Mouse (Mus musculus) left cerebral cortex, postnatal 10 days (tissue): ENCODE measurements around the gene Krtap4-13. TPM values are rescaled to one million over a fixed set of nuclear protein-coding genes. Genes with fewer than 3 reads are reported as not detected.

Experiments
- total RNA-seq, 2 experiments: library from RNA; stranded (reverse); gene quantifications; 2 replicates each; pipeline ENCODE4 v1.2.3; 2021

The Krtap4-13 gene
- total RNA-seq, 2 experiments from 2014 or later = not detected

Other genes with a start within 250 kb of the Krtap4-13 start
- not detected for gene Krtap3-1, start 243.3 kb downstream of the Krtap4-13 start, total RNA-seq
- not detected for gene Krtap1-5, start 228.9 kb downstream of the Krtap4-13 start, total RNA-seq
- not detected for gene Krtap1-4, start 226.2 kb downstream of the Krtap4-13 start, total RNA-seq
- not detected for gene Krtap1-3, start 218.6 kb downstream of the Krtap4-13 start, total RNA-seq
- gene Krtap9-3, start 211.8 kb downstream of the Krtap4-13 start, total RNA-seq = not detected
- not detected for gene Gm11938, start 206.6 kb downstream of the Krtap4-13 start, total RNA-seq
- not detected for gene Gm11937, start 199.7 kb downstream of the Krtap4-13 start, total RNA-seq
- gene Krtap2-4, start 195.0 kb downstream of the Krtap4-13 start, total RNA-seq = not detected
- not detected for gene Gm11562, start 189.5 kb downstream of the Krtap4-13 start, total RNA-seq
- not detected for gene Krtap4-1, start 181.7 kb downstream of the Krtap4-13 start, total RNA-seq
- gene Krtap4-2, start 174.8 kb downstream of the Krtap4-13 start, total RNA-seq = not detected
- not detected for gene Krtap4-7, start 165.8 kb downstream of the Krtap4-13 start, total RNA-seq
- not detected for gene Gm11555, start 159.7 kb downstream of the Krtap4-13 start, total RNA-seq
- not detected for gene Gm11563, start 150.9 kb downstream of the Krtap4-13 start, total RNA-seq
- not detected for gene Krtap4-6, start 143.9 kb downstream of the Krtap4-13 start, total RNA-seq
- gene Gm14190, start 119.2 kb downstream of the Krtap4-13 start, total RNA-seq = not detected
- not detected for gene Gm14180, start 75.6 kb downstream of the Krtap4-13 start, total RNA-seq
- gene Gm11595, start 37.0 kb downstream of the Krtap4-13 start, total RNA-seq = not detected
- gene Krtap4-8, start 29.2 kb downstream of the Krtap4-13 start, total RNA-seq = not detected
- gene Krtap4-9, start 24.7 kb downstream of the Krtap4-13 start, total RNA-seq = not detected
- gene Gm11596, start 16.4 kb downstream of the Krtap4-13 start, total RNA-seq = not detected
- gene Gm11569, start 11.0 kb downstream of the Krtap4-13 start, total RNA-seq = not detected
- gene Gm11554, start 5.4 kb downstream of the Krtap4-13 start, total RNA-seq = not detected
- gene Gm11564, start 5.8 kb upstream of the Krtap4-13 start, total RNA-seq = not detected
- not detected for gene 2300003K06Rik, start 28.2 kb upstream of the Krtap4-13 start, total RNA-seq
- gene Krtap4-16, start 41.7 kb upstream of the Krtap4-13 start, total RNA-seq = not detected
- not detected for gene Gm11568, start 48.0 kb upstream of the Krtap4-13 start, total RNA-seq
- not detected for gene Gm11559, start 54.6 kb upstream of the Krtap4-13 start, total RNA-seq
- gene Krtap9-1, start 63.5 kb upstream of the Krtap4-13 start, total RNA-seq = not detected
- not detected for gene Gm11567, start 69.3 kb upstream of the Krtap4-13 start, total RNA-seq
- not detected for gene Krtap31-1, start 98.0 kb upstream of the Krtap4-13 start, total RNA-seq
- gene Gm11565, start 104.9 kb upstream of the Krtap4-13 start, total RNA-seq = not detected
- not detected for gene Krtap31-2, start 126.4 kb upstream of the Krtap4-13 start, total RNA-seq
- not detected for gene Krtap9-5, start 138.6 kb upstream of the Krtap4-13 start, total RNA-seq
- gene Krtap29-1, start 169.2 kb upstream of the Krtap4-13 start, total RNA-seq = not detected
- not detected for gene Krtap16-1, start 176.7 kb upstream of the Krtap4-13 start, total RNA-seq
- gene Krtap17-1, start 184.1 kb upstream of the Krtap4-13 start, total RNA-seq = not detected
- gene Krt33a, start 206.3 kb upstream of the Krtap4-13 start, total RNA-seq = not detected
- gene Krt33b, start 220.0 kb upstream of the Krtap4-13 start, total RNA-seq = not detected
- not detected for gene Krt34, start 231.7 kb upstream of the Krtap4-13 start, total RNA-seq
- not detected for gene Krt31, start 240.7 kb upstream of the Krtap4-13 start, total RNA-seq